In the genomic region with DNA sequence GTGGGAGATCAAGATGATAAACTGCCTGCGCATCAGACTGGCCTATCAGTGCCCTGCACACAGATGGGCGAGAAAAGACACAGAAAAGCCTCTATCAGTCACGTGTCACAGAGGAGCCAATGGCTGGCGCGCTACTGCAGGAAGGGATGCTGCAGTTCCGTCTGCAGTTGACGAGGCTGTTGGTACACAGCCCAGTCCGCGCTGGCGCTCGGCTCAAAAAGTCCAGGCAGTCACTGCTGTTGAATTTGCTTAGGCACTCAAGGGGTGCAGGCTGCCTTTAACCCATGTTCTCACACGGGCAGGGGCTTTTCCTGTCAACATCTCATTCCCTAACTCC, we compare ENCODE assay signal across 8 mouse cellular contexts.
DNase-seq lines count a peak whose midpoint lies in the region; ATAC-seq and TF ChIP-seq lines count a peak whose summit lies in the region.

No protein-coding gene starts in this region.

- no peak overlapping the region for H3K27ac ChIP-seq in intestine, postnatal 0 days (ENCODE audit: low read depth, low read length)
- H3K27ac ChIP-seq in limb, embryonic 12.5 days: no peak overlapping the region
- H3K27ac ChIP-seq in midbrain, embryonic 15.5 days: peak overlapping the region; percentile 88
- no peak overlapping the region for H3K27ac ChIP-seq in stomach, embryonic 15.5 days

- no peaks in the 10 kb centered on the region for H3K27me3 ChIP-seq in intestine, postnatal 0 days (replicated peaks; ENCODE audit: control insufficient read depth, insufficient read depth, low read length)
- H3K27me3 ChIP-seq in limb, embryonic 12.5 days: 0 out of 2 replicates have a peak, but pooled peaks cover 5% of the 10 kb centered on the region
- H3K27me3 ChIP-seq in midbrain, embryonic 15.5 days (replicated peaks): no peaks in the 10 kb centered on the region
- no peaks in the 10 kb centered on the region for H3K27me3 ChIP-seq in stomach, embryonic 15.5 days (replicated peaks)

- no peak for TF ChIP-seq CTCF in intestine, postnatal 0 days (IDR thresholded peaks at IDR 0.05; ENCODE audit: low read depth)

- peak; percentile 99 for ATAC-seq in granulocyte monocyte progenitor cell, adult 5-6 weeks (replicated peaks; ENCODE audit: poor library complexity, severe bottlenecking)
- peak; percentile 71 for ATAC-seq in intestine, postnatal 0 days
- ATAC-seq in limb, embryonic 12.5 days (ENCODE audit: insufficient number of reproducible peaks, insufficient read depth, low FRiP score, low TSS enrichment, low read depth): peak; percentile 96
- ATAC-seq in midbrain, embryonic 15.5 days (replicated peaks): peak; percentile 100
- ATAC-seq in stomach, embryonic 15.5 days (ENCODE audit: insufficient read depth, low FRiP score, low read depth): peak; percentile 88

- peak; percentile 61 to 67 for DNase-seq in adrenal gland, postnatal 36 days
- DNase-seq in embryo, embryonic 9.5 days (ENCODE audit: extremely low spot score): peak; percentile 74
- no peak for DNase-seq in c-Kit-positive CD71-positive TER-119-positive erythroid progenitor cells, embryonic 14.5 days (ENCODE audit: low spot score)

- H3K9me3 ChIP-seq in intestine, postnatal 0 days (ENCODE audit: control insufficient read depth): no peaks in the 10 kb centered on the region
- H3K9me3 ChIP-seq in limb, embryonic 12.5 days: no peaks in the 10 kb centered on the region
- H3K9me3 ChIP-seq in midbrain, embryonic 15.5 days: no peaks in the 10 kb centered on the region
- no peaks in the 10 kb centered on the region for H3K9me3 ChIP-seq in stomach, embryonic 15.5 days

- H3K36me3 ChIP-seq in intestine, postnatal 0 days (ENCODE audit: control insufficient read depth, insufficient read depth): no peaks in the 10 kb centered on the region
- H3K36me3 ChIP-seq in limb, embryonic 12.5 days: no peaks in the 10 kb centered on the region
- H3K36me3 ChIP-seq in midbrain, embryonic 15.5 days (replicated peaks): no peaks in the 10 kb centered on the region
- no peaks in the 10 kb centered on the region for H3K36me3 ChIP-seq in stomach, embryonic 15.5 days

- no peak overlapping the region for H3K9ac ChIP-seq in intestine, postnatal 0 days (ENCODE audit: low read depth, low read length)
- H3K9ac ChIP-seq in limb, embryonic 12.5 days (replicated peaks): peak overlapping the region; percentile 35
- H3K9ac ChIP-seq in midbrain, embryonic 15.5 days: peak overlapping the region; percentile 54
- no peak overlapping the region for H3K9ac ChIP-seq in stomach, embryonic 15.5 days

- H3K4me2 ChIP-seq in intestine, postnatal 0 days (replicated peaks; ENCODE audit: low read depth): peak overlapping the region; percentile 59
- peak overlapping the region; percentile 57 for H3K4me2 ChIP-seq in limb, embryonic 12.5 days
- H3K4me2 ChIP-seq in midbrain, embryonic 15.5 days: peak overlapping the region; percentile 75
- peak overlapping the region; percentile 49 for H3K4me2 ChIP-seq in stomach, embryonic 15.5 days

- peak overlapping the region; percentile 18; the same call in 1 of the 2 replicates for H3K4me3 ChIP-seq in intestine, postnatal 0 days (ENCODE audit: low read depth, low read length)
- H3K4me3 ChIP-seq in limb, embryonic 12.5 days (replicated peaks): peak overlapping the region; percentile 38
- H3K4me3 ChIP-seq in midbrain, embryonic 15.5 days: peak overlapping the region; percentile 45
- H3K4me3 ChIP-seq in stomach, embryonic 15.5 days (replicated peaks): peak overlapping the region; percentile 28

- WGBS in intestine, postnatal 0 days: 1% methylated on average over 12 of the region's 12 CpGs
- 2% methylated on average over 12 of the region's 12 CpGs for WGBS in limb, embryonic 12.5 days
- under 1% methylated on average over 12 of the region's 12 CpGs for WGBS in midbrain, embryonic 15.5 days
- WGBS in stomach, embryonic 15.5 days: 4% methylated on average over 12 of the region's 12 CpGs

- H3K4me1 ChIP-seq in intestine, postnatal 0 days (replicated peaks; ENCODE audit: control insufficient read depth, insufficient read depth, low read length): no peaks in the 10 kb centered on the region
- H3K4me1 ChIP-seq in limb, embryonic 12.5 days (replicated peaks): no peaks in the 10 kb centered on the region
- H3K4me1 ChIP-seq in midbrain, embryonic 15.5 days: peaks cover 16% of the 10 kb centered on the region
- H3K4me1 ChIP-seq in stomach, embryonic 15.5 days: peaks cover 4% of the 10 kb centered on the region

Comparison
In these comparisons a context has a peak if more than half of its experiments do, and no peak if none do; other contexts are left out.
1. H3K9ac ChIP-seq: peak in limb, embryonic 12.5 days (single experiment) and midbrain, embryonic 15.5 days (single experiment); none in intestine, postnatal 0 days (single experiment) and stomach, embryonic 15.5 days (single experiment).
2. Peak in every context shown above with its lines, with median percentiles within 50 percentile points of each other: ATAC-seq, H3K4me2 ChIP-seq and H3K4me3 ChIP-seq.